Mouse (Mus musculus): ENCODE results near the gene Thegl. TPM values are rescaled to one million over a fixed set of nuclear protein-coding genes. Genes with fewer than 3 reads are reported as not detected.

Gene Thegl
- polyA plus RNA-seq, 1 experiment from 2014 or later: not detected

GRCm38 (mm10) chr5:77099317-77099996 is 83.6 kb downstream of the Thegl start:
- Histone ChIP-seq H3K4me1 (peaks cover 8% of the 10 kb centered on the region; the same call in 1 of the 2 replicates), H3K4me2 (replicated peaks) (no peak overlapping the region), H3K27ac (no peak overlapping the region), H3K9ac (no peak overlapping the region), H3K36me3 (no peaks in the 10 kb centered on the region), H3K9me3 (no peaks in the 10 kb centered on the region), H3K4me3 (no peak overlapping the region), H3K27me3 (peaks cover 13% of the 10 kb centered on the region; the same call in 1 of the 2 replicates)
- WGBS: 49% methylated on average over 11 of the region's 11 CpGs
- no peak for ATAC-seq (ENCODE audit: low FRiP score, low read depth)

- Histone ChIP-seq H3K4me3 (no peak overlapping the region), H3K9me3 (no peaks in the 10 kb centered on the region)
- WGBS: 78% methylated on average over 6 of the region's 6 CpGs
Measured at GRCm38 (mm10) chr5:77099997-77100380, 84.2 kb downstream of the Thegl start.

GRCm38 (mm10) chr5:77100691-77101090 is 84.9 kb downstream of the Thegl start:
- Histone ChIP-seq H3K36me3 (no peaks in the 10 kb centered on the region), H3K9ac (no peak overlapping the region), H3K4me1 (peaks cover 8% of the 10 kb centered on the region; the same call in 1 of the 2 replicates), H3K9me3 (no peaks in the 10 kb centered on the region), H3K27ac (no peak overlapping the region), H3K4me3 (no peak overlapping the region), H3K27me3 (peaks cover 10% of the 10 kb centered on the region; the same call in 1 of the 2 replicates), H3K4me2 (replicated peaks) (no peak overlapping the region)
- no peak for ATAC-seq (ENCODE audit: low FRiP score, low read depth)
- 88% methylated on average over 6 of the region's 6 CpGs for WGBS

More at GRCm38 (mm10) chr5:77099997-77100380, 84.2 kb downstream of the Thegl start:
- H3K4me1 ChIP-seq: peaks cover 8% of the 10 kb centered on the region; the same call in 1 of the 2 replicates
- H3K4me2 ChIP-seq (replicated peaks): no peak overlapping the region
- no peaks in the 10 kb centered on the region for H3K36me3 ChIP-seq
- ATAC-seq (ENCODE audit: low FRiP score, low read depth): no peak
- H3K9ac ChIP-seq: no peak overlapping the region
- no peak overlapping the region for H3K27ac ChIP-seq
- H3K27me3 ChIP-seq: peaks cover 13% of the 10 kb centered on the region; the same call in 1 of the 2 replicates

GRCm38 (mm10) chr5:77102522-77103365 is 86.9 kb downstream of the Thegl start:
- H3K36me3 ChIP-seq: no peaks in the 10 kb centered on the region
- no peaks in the 10 kb centered on the region for H3K9me3 ChIP-seq
- H3K9ac ChIP-seq: no peak overlapping the region
- no peak overlapping the region for H3K4me3 ChIP-seq
- 0 out of 2 replicates have a peak, but pooled peaks cover 2% of the 10 kb centered on the region for H3K4me1 ChIP-seq
- no peaks in the 10 kb centered on the region for H3K27me3 ChIP-seq
- 85% methylated on average over 15 of the region's 15 CpGs for WGBS
- no peak overlapping the region for H3K4me2 ChIP-seq (replicated peaks)
- H3K27ac ChIP-seq: no peak overlapping the region
- no peak for ATAC-seq (ENCODE audit: low FRiP score, low read depth)

GRCm38 (mm10) chr5:77107146-77107822 is 91.5 kb downstream of the Thegl start:
- Histone ChIP-seq H3K4me3 (no peak overlapping the region), H3K27ac (no peak overlapping the region), H3K4me1 (no peaks in the 10 kb centered on the region), H3K9me3 (no peaks in the 10 kb centered on the region), H3K27me3 (no peaks in the 10 kb centered on the region), H3K36me3 (no peaks in the 10 kb centered on the region), H3K9ac (no peak overlapping the region), H3K4me2 (replicated peaks) (no peak overlapping the region)
- ATAC-seq (ENCODE audit: low FRiP score, low read depth): no peak
- WGBS: 81% methylated on average over 11 of the region's 11 CpGs

DNA sequence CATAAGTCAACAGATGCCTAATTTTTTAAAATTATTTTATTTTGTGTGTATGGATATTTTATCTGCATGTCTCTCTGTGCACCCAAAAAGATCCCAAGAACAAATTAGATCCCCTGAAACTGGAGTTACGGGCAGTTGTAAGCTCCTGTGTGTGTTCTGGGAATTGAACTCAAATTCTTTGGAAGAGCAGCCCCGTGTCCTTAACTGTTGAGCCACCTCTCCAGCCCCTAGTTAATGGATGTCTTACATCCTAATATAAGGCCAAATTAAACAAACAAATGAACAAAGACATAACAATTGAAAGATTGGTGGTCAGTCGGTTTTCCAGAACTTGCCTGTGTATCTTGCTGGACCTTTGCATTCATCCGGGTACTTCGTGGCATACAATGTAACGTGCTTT is 93.0 kb downstream of the Thegl start:
- no peak overlapping the region for H3K9ac ChIP-seq
- H3K36me3 ChIP-seq: no peaks in the 10 kb centered on the region
- no peaks in the 10 kb centered on the region for H3K27me3 ChIP-seq
- no peaks in the 10 kb centered on the region for H3K4me1 ChIP-seq
- 95% methylated on average over 6 of the region's 6 CpGs for WGBS
- no peaks in the 10 kb centered on the region for H3K9me3 ChIP-seq
- no peak for ATAC-seq (ENCODE audit: low FRiP score, low read depth)
- H3K27ac ChIP-seq: no peak overlapping the region
- no peak overlapping the region for H3K4me2 ChIP-seq (replicated peaks)
- H3K4me3 ChIP-seq: no peak overlapping the region

GRCm38 (mm10) chr5:77109814-77110213 is 94.0 kb downstream of the Thegl start:
- H3K4me2 ChIP-seq (replicated peaks): no peak overlapping the region
- H3K4me1 ChIP-seq: peaks cover 4% of the 10 kb centered on the region
- H3K36me3 ChIP-seq: no peaks in the 10 kb centered on the region
- no peak overlapping the region for H3K4me3 ChIP-seq
- H3K9me3 ChIP-seq: no peaks in the 10 kb centered on the region
- H3K9ac ChIP-seq: no peak overlapping the region
- ATAC-seq (ENCODE audit: low FRiP score, low read depth): no peak
- H3K27me3 ChIP-seq: no peaks in the 10 kb centered on the region
- WGBS: 71% methylated on average over 2 of the region's 2 CpGs
- no peak overlapping the region for H3K27ac ChIP-seq

Other genes with a start within 250 kb of the Thegl start
- 19.8 and 20.4 TPM in 2 replicates for gene Aasdh, start 110.5 kb upstream of the Thegl start, polyA plus RNA-seq (2015; fragmentation: Nextera tagmentation; extraction: Ambion mirVana)
- gene Paics, start 64.7 kb upstream of the Thegl start, polyA plus RNA-seq (2015; fragmentation: Nextera tagmentation; extraction: Ambion mirVana): 321 and 323 TPM in 2 replicates
- gene Ppat, start 64.4 kb upstream of the Thegl start, polyA plus RNA-seq (2015; fragmentation: Nextera tagmentation; extraction: Ambion mirVana): 23.9 and 25.4 TPM in 2 replicates
- 115 and 121 TPM in 2 replicates for gene Srp72, start 41.3 kb upstream of the Thegl start, polyA plus RNA-seq (2015; fragmentation: Nextera tagmentation; extraction: Ambion mirVana)
- gene Arl9, start 12.0 kb upstream of the Thegl start, polyA plus RNA-seq (2015; fragmentation: Nextera tagmentation; extraction: Ambion mirVana): not detected in 2 replicates
- gene Hopx, start 99.1 kb downstream of the Thegl start, polyA plus RNA-seq (2015; fragmentation: Nextera tagmentation; extraction: Ambion mirVana): 0.45 and 0.68 TPM in 2 replicates
- 1.4 and 1.9 TPM in 2 replicates for gene Spink2, start 195.4 kb downstream of the Thegl start, polyA plus RNA-seq (2015; fragmentation: Nextera tagmentation; extraction: Ambion mirVana)
- gene Rest, start 249.5 kb downstream of the Thegl start, polyA plus RNA-seq (2015; fragmentation: Nextera tagmentation; extraction: Ambion mirVana): 56.2 and 57.2 TPM in 2 replicates

Measured in limb, embryonic 13.5 days (tissue).